Mouse (Mus musculus) heart, postnatal 0 days (tissue): ENCODE measurements around the gene Chd9. TPM values are rescaled to one million over a fixed set of nuclear protein-coding genes. Genes with fewer than 3 reads are reported as not detected.

Source experiments
- ATAC-seq: fragments of 200-750 bp; cut with Nextera tagmentation; 2 replicates; pipeline ENCODE4 v1.8.0; 2017; ENCODE audit warnings: low read depth, moderate number of reproducible peaks, moderate library complexity; ENCODE audit not compliant: insufficient read depth
- DNase-seq: peaks from one replicate; pipeline ENCODE4 v3.0.0-alpha.2; 2016; ENCODE audit warnings: low spot score
- H3K27ac ChIP-seq: fragments of 300-500 bp; sonication (generic); 2 replicates; pipeline ENCODE4 v1.5.1; 2014; ENCODE audit warnings: low read depth, mild to moderate bottlenecking
- H3K27me3 ChIP-seq: fragments of 300-500 bp; sonication (generic); 2 replicates; pipeline ENCODE4 v1.6.1; 2014; ENCODE audit warnings: low read length, mixed read lengths; ENCODE audit not compliant: control insufficient read depth, insufficient read depth
- H3K36me3 ChIP-seq: fragments of 300-500 bp; sonication (generic); replicated peaks from 2 replicates; pipeline ENCODE4 v1.6.1; 2014; ENCODE audit warnings: low read length, mixed read lengths; ENCODE audit not compliant: control insufficient read depth, insufficient read depth
- H3K4me1 ChIP-seq: fragments of 300-500 bp; sonication (generic); 2 replicates; pipeline ENCODE4 v1.6.1; 2014; ENCODE audit warnings: antibody characterized with exemption; ENCODE audit not compliant: control insufficient read depth, insufficient read depth
- H3K4me2 ChIP-seq: fragments of 300-500 bp; sonication (generic); 2 replicates; pipeline ENCODE4 v1.6.1; 2014; ENCODE audit warnings: low read depth, mild to moderate bottlenecking, low read length, moderate library complexity
- H3K4me3 ChIP-seq: fragments of 300-500 bp; sonication (generic); 2 replicates; pipeline ENCODE4 v1.5.1; 2014; ENCODE audit warnings: low read depth, low read length
- H3K9ac ChIP-seq: fragments of 300-500 bp; sonication (generic); replicated peaks from 2 replicates; pipeline ENCODE4 v1.6.1; 2014; ENCODE audit warnings: low read depth, low read length, mixed read lengths
- H3K9me3 ChIP-seq: fragments of 300-500 bp; sonication (generic); replicated peaks from 2 replicates; pipeline ENCODE4 v1.6.1; 2016; ENCODE audit warnings: low read length; ENCODE audit not compliant: control insufficient read depth
- CTCF ChIP-seq: IDR thresholded peaks from 2 replicates; pipeline ENCODE4 v1.5.1; 2016; ENCODE audit warnings: antibody characterized with exemption, control low read depth, low read depth
- EP300 ChIP-seq: IDR thresholded peaks from 2 replicates; pipeline ENCODE4 v1.6.1; 2016; ENCODE audit warnings: antibody characterized with exemption, low read depth
- WGBS: fragments of 180-500 bp; shearing (Covaris S2); extraction: QIAGEN DNeasy Blood & Tissue Kit; methylation state at CpG from one replicate; pipeline ENCODE4 v1.1.7; 2014; 5-methylcytosine and 5-hydroxymethylcytosine counted together
- polyA plus RNA-seq: library from polyadenylated mRNA; unstranded; fragments of >200 nt; fragmentation: Nextera tagmentation; extraction: Ambion mirVana; gene quantifications from 2 replicates; pipeline ENCODE4 v1.2.1, GENCODE M21; 2015
- total RNA-seq: library from RNA; depleted of rRNA; stranded (reverse); fragments of >200 nt; gene quantifications from 2 replicates; pipeline ENCODE4 v1.2.3, GENCODE M21; 2014; ENCODE audit warnings: low replicate concordance

Gene Chd9
- total and polyA plus RNA-seq, 2 experiments from 2014 or later = 38.9 to 44.1 TPM

GRCm38 (mm10) chr8:90957711-90958110, 129.6 kb downstream of the Chd9 start:
- Histone ChIP-seq H3K4me3 (no peak overlapping the region), H3K27ac (no peak overlapping the region), H3K27me3 (no peaks in the 10 kb centered on the region), H3K9ac (no peak overlapping the region), H3K9me3 (no peaks in the 10 kb centered on the region), H3K36me3 (0 out of 2 replicates have a peak, but pooled peaks cover 3% of the 10 kb centered on the region), H3K4me2 (no peak overlapping the region), H3K4me1 (peaks cover 21% of the 10 kb centered on the region)
- ATAC-seq (no peak), DNase-seq (no peak)
- no peak for TF ChIP-seq CTCF

DNA sequence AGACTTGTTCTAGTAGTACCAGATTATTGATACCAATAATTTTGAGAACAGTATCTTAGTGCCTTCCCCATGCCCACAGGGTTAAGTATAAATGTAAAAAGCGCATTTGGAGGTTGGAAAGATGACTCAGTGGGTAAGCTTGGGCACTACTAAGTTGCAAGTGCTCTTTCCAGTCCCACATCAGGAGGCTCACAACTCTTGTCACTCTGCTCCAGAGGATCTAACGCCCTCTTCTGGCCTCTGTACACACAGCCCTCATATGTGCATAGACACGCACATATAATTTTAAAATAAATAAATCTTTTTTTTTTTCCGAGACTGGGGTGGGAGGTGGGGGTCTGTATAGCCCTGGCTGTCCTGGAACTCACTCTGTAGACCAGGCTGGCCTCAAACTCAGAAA, 131.6 kb downstream of the Chd9 start:
- no peaks in the 10 kb centered on the region for H3K27me3 ChIP-seq
- no peak overlapping the region for H3K4me2 ChIP-seq
- no peaks in the 10 kb centered on the region for H3K9me3 ChIP-seq
- TF ChIP-seq CTCF (no peak), EP300 (no peak)
- H3K4me1 ChIP-seq = peaks cover 21% of the 10 kb centered on the region
- no peak overlapping the region for H3K4me3 ChIP-seq
- H3K36me3 ChIP-seq = 0 out of 2 replicates have a peak, but pooled peaks cover 4% of the 10 kb centered on the region
- ATAC-seq = no peak
- DNase-seq = no peak
- H3K9ac ChIP-seq = no peak overlapping the region
- WGBS = 89% methylated on average over 4 of the region's 4 CpGs
- H3K27ac ChIP-seq = no peak overlapping the region

GRCm38 (mm10) chr8:90961603-90962002, 133.5 kb downstream of the Chd9 start:
- Histone ChIP-seq H3K36me3 (0 out of 2 replicates have a peak, but pooled peaks cover 4% of the 10 kb centered on the region), H3K4me1 (peaks cover 14% of the 10 kb centered on the region), H3K4me2 (no peak overlapping the region), H3K9ac (no peak overlapping the region), H3K27me3 (no peaks in the 10 kb centered on the region), H3K27ac (no peak overlapping the region), H3K9me3 (no peaks in the 10 kb centered on the region), H3K4me3 (no peak overlapping the region)
- ATAC-seq = no peak
- no peak for DNase-seq
- WGBS = 53% methylated on average over 4 of the region's 4 CpGs
- TF ChIP-seq CTCF (no peak), EP300 (no peak)

DNA sequence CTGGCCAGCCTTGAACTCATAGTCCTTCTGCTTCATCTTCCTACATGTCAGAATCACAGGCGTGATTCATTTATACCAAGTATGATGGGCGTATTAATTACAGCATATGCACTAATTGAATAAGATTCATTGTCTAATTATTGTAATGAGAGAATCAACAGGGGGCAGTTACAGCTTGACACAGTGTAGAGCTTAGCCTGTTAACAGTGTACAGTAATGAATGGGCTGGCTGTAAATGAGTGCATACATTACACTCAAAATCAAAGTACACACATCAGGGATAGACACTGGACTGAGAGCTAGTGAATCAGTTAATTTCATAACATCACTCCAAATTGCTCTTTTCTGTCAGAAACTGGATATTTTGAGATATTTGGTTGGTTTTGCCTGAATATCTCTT, 135.9 kb downstream of the Chd9 start:
- H3K4me1 ChIP-seq = no peaks in the 10 kb centered on the region
- H3K4me2 ChIP-seq = no peak overlapping the region
- no peak overlapping the region for H3K9ac ChIP-seq
- 0 out of 2 replicates have a peak, but pooled peaks cover 4% of the 10 kb centered on the region for H3K36me3 ChIP-seq
- no peak for TF ChIP-seq EP300
- TF ChIP-seq CTCF = no peak
- H3K27me3 ChIP-seq = no peaks in the 10 kb centered on the region
- H3K9me3 ChIP-seq = no peaks in the 10 kb centered on the region
- H3K4me3 ChIP-seq = no peak overlapping the region
- no peak for DNase-seq
- ATAC-seq = no peak
- H3K27ac ChIP-seq = no peak overlapping the region
- 90% methylated on average over 2 of the region's 2 CpGs for WGBS

DNA sequence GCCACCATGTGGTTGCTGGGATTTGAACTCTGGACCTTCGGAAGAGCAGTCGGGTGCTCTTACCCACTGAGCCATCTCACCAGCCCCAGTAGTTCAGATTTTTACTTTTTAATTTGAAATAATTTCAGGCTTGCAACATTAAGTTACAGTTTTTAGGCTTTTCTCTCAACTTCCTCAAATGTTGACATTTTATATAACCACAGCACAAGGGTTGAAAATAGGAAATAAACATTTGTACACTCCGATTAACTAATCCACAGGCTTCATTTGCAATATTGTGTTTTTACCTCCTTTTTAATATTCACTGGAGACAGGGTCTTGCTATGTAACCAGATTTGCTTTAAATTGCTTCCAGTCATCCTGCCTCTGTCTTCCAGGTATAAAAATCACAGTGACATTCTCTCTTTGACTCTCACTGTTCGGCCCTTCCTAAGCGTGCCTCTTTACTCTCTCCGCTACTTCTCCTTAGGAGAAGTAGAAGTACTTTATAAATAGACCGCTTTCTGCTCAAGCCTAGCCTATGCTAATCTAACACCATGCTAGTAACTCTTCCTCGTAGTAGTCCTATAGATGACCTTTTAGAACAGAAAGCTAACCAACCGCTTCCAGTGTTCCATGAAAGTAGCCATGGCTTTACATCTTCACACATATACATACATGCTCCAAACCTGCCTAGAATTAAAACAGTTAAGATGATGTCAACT, 137.5 kb downstream of the Chd9 start:
- no peak for DNase-seq
- no peak for TF ChIP-seq EP300
- TF ChIP-seq CTCF = no peak
- no peak overlapping the region for H3K4me2 ChIP-seq
- H3K4me1 ChIP-seq = no peaks in the 10 kb centered on the region
- 80% methylated on average over 9 of the region's 9 CpGs for WGBS
- H3K27ac ChIP-seq = no peak overlapping the region
- H3K27me3 ChIP-seq = no peaks in the 10 kb centered on the region
- no peak for ATAC-seq
- H3K9ac ChIP-seq = no peak overlapping the region
- H3K4me3 ChIP-seq = no peak overlapping the region
- H3K9me3 ChIP-seq = no peaks in the 10 kb centered on the region
- 0 out of 2 replicates have a peak, but pooled peaks cover 4% of the 10 kb centered on the region for H3K36me3 ChIP-seq

DNA sequence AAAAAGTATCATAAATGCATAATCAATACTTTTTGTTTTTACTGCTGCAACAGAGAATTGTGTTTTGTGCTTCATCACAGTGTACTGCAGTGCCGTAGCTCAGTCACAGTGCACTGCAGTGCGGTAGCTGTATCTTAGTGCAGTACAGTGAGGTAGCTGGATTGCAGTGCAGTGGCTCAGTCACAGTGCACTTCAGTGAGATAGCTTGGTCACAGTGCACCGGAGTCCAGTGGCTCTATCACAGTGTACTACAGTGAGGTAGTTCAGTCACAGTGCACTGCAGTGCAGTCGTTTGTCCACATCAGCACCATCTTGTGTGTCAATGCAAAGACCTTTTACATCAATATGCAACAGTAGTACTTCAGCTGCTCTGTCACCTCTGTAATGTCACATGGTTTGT, 140.2 kb downstream of the Chd9 start:
- TF ChIP-seq EP300 (no peak), CTCF (no peak)
- Histone ChIP-seq H3K4me2 (no peak overlapping the region), H3K4me1 (no peaks in the 10 kb centered on the region), H3K27me3 (no peaks in the 10 kb centered on the region), H3K4me3 (no peak overlapping the region), H3K9me3 (no peaks in the 10 kb centered on the region), H3K27ac (no peak overlapping the region), H3K9ac (no peak overlapping the region), H3K36me3 (peaks cover 8% of the 10 kb centered on the region; the same call in 1 of the 2 replicates)
- no peak for DNase-seq
- 90% methylated on average over 4 of the region's 4 CpGs for WGBS
- no peak for ATAC-seq
